Mouse (Mus musculus): Measurements from ENCODE around the gene 2310034G01Rik.

2310034G01Rik gene

DNA sequence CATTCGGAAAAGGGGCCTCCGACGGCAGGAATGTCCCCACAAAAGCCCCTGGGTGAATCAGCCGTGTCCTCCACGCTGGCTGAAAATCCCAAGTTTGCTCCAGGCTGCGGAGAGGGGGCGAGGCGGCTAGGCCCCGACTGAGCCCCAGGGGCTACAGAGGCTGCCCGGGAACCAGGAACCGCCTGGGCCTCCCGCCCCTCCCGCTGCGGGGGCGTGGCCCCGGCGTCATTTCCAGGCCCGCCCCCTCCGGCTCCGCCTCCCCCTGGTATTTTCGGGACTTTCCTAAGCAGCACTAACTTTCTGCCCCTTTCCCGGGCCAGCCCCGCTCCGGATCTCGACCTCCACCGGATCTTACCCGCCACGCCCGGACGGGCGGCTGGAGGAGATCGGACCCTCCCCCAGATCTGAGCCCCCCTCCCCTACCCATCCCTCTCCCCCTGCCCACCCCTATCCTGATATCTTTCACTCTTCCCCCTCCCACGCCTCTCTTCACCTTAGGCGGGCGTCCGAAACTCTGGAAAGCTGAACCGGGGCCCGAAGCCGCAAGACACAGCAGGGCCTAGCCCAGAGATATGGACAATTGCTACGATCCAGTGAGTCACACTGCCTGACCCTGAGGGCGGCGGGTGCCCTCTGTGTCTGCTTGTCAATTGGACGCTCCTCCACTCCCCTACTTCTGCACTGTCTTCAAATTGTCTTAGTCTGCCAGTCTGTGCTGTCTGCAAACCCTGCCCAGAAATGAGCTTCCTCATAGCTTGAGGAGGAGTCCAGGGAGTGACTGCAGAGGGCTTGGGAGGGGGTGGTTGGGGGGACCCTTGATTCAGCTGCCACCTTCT is 44.5 kb downstream of the 2310034G01Rik start:
- H3K27me3 ChIP-seq (ENCODE audit: control insufficient read depth, insufficient read depth, low read length, poor library complexity, severe bottlenecking), result no peaks in the 10 kb centered on the region
- H3K36me3 ChIP-seq (ENCODE audit: control insufficient read depth, insufficient read depth, low read length, poor library complexity, severe bottlenecking), result peaks cover 31% of the 10 kb centered on the region
- DNase-seq (ENCODE audit: low read depth, low spot score), result peak; percentile 96

DNA sequence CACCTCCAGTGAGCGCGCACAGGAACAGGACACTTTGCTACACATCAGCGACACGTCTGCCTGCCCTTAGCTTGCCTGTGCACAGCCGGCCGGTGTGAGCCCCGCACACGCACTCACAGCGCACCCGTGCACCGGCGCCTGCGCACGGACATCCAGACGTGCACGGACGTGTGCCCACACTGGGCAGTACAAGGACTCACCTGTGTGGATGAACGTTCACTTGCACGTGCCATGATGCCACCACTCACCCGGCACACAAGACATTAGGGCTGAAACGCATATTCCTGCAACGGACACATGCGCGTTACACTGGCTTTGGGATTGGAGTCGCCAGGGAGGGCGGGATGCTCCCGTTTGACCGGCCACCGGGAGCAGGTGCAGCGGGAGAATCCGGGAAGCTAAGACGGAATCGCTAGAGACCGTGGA is 45.2 kb downstream of the 2310034G01Rik start:
- DNase-seq (ENCODE audit: low read depth, low spot score), result no peak
- Histone ChIP-seq H3K36me3 (ENCODE audit: control insufficient read depth, insufficient read depth, low read length, poor library complexity, severe bottlenecking) (peaks cover 24% of the 10 kb centered on the region), H3K27me3 (ENCODE audit: control insufficient read depth, insufficient read depth, low read length, poor library complexity, severe bottlenecking) (no peaks in the 10 kb centered on the region)

DNA sequence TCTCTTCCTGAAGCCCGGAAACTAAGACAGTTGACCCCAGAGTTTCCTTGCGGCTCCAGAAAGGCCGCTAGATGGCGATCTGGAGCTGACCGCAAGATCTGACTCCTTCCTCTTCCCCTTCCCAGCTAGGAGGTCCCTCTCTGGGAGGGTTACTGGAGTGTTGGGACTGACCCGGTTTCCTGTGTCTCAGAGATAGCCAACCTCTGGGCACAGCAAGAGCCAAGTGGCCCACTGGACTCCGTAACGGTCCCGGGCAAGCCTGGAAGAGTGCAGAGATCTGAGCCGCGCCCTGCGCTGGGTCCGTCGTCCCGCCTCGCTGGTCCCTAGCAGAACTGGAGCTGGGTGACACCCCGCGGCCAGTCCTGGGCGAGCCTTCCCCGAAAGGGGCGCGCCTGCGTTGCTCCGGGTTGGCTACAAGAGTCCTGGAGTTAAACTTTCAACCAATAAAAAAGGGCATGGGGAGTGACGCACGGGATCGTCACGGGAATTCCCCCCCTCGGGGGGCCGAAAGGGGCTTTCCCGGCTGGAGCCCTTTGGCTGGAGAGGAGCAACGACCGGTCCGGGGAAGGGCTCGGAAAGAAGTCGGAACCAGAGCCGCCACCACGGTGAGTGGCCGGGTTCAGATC is 45.8 kb downstream of the 2310034G01Rik start, which contains the start of gene Nfkb2:
Nfkb2 (plus strand) TSS at position 105 of the 626 bp plus-strand sequence.
- peak; percentile 98 for DNase-seq (ENCODE audit: low read depth, low spot score)
- peaks cover 18% of the 10 kb centered on the region for H3K36me3 ChIP-seq (ENCODE audit: control insufficient read depth, insufficient read depth, low read length, poor library complexity, severe bottlenecking)
- no peaks in the 10 kb centered on the region for H3K27me3 ChIP-seq (ENCODE audit: control insufficient read depth, insufficient read depth, low read length, poor library complexity, severe bottlenecking)

DNA sequence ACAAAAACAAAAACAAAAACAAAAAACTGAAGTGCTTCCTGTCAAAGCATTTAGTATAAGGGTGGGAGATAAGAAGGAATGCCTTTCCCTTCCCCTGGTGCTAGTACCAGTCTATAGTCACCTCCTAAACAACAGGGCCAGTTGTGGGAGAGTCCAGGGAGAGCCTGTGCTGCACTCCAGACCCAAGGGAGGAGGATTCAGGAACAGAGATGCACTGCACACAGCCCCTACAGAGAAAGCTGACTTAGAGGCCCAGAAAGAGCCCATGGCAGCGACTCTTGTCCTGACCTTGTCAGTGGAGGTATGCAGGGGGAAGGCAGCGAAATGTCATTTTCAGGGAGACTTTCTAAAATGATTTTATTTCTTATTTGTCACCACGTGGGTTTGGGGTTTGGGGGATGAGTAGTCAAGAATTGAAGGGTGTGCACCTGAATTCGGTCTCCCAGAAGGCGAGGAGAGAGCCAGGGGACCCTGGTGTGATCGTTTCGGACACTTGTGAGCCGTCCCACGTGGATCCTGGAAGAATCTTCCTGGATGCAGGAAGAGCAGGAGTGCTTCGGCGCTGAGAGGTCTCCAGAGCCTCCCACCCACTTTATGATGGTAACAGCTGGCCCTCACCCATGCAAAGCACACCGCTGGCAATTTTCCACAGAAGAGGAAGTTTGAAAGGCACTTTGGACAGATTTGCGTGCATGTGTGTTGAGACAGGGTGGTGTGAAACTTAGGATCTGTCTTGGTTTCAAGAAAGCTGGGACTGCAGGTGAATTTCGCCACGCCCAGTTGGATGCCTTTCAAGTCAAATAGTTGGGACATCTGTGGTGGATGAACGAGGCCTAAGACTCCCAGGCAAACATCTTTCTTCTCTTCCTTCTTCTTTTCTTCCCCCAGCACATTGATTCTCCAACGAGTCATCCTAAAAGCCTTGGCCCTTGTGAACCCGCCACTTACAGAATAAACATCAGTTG is 46.6 kb downstream of the 2310034G01Rik start:
- Histone ChIP-seq H3K27me3 (ENCODE audit: control insufficient read depth, insufficient read depth, low read length, poor library complexity, severe bottlenecking) (no peaks in the 10 kb centered on the region), H3K36me3 (ENCODE audit: control insufficient read depth, insufficient read depth, low read length, poor library complexity, severe bottlenecking) (peaks cover 15% of the 10 kb centered on the region)
- DNase-seq (ENCODE audit: low read depth, low spot score), result peak; percentile 54

DNA sequence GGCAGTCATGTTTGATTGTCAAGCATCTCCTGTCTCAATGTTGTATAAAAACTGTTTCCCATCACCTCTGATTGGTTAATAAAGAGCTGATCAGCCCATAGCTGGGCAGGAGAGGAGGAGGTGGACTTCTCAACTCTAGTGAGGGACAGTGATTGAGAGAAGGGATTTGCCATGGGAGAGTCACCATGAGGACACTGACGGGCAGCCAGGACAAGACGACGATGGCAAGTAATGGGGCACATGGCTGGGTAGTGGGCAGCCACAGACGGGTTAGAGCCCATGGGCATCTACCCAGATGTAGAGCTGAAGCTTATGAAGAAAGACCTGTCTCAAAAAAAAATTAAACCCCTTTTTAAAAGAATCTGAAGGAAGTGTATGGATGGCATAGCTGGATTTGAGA is 47.6 kb downstream of the 2310034G01Rik start:
- H3K36me3 ChIP-seq (ENCODE audit: control insufficient read depth, insufficient read depth, low read length, poor library complexity, severe bottlenecking), result peaks cover 6% of the 10 kb centered on the region; the same call in 1 of the 2 replicates
- H3K27me3 ChIP-seq (ENCODE audit: control insufficient read depth, insufficient read depth, low read length, poor library complexity, severe bottlenecking), result no peaks in the 10 kb centered on the region
- DNase-seq (ENCODE audit: low read depth, low spot score), result no peak

DNA sequence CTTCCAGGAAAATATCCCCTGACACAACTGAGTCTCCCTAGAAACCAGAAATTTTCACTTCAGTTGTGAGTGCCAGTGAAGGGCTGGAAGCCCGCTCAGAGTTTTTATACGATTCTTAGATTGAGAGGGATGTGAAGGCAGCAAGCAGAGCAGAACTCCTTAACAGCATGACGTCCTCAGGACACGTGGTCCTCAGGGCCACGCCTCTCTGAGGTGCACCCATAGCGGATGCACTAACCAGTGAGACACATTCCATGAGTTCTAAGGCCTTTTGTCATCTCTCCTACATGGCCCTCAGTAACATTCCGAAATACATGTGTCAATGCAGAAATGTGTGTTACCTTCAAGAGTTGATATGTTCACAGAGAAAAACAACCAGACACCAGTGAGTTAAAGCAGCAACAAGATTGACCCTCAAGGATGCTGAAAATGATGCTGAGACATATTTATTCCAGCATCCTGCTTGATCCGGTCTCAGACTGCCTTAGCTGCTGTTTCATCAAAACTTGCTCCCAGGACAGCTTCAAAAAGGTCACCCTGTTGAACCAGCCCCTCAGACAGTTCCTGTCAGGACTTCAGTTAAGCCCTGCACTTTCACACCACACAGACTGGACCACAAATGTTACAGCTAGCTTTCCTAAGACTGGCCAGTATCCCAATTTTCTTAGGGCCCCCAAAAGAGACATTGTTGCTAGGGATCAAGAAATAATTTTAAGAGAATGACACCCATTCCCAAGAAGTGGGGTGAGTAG is 49.6 kb downstream of the 2310034G01Rik start:
- Histone ChIP-seq H3K27me3 (ENCODE audit: control insufficient read depth, insufficient read depth, low read length, poor library complexity, severe bottlenecking) (no peaks in the 10 kb centered on the region), H3K36me3 (ENCODE audit: control insufficient read depth, insufficient read depth, low read length, poor library complexity, severe bottlenecking) (no peaks in the 10 kb centered on the region)
- no peak for DNase-seq (ENCODE audit: low read depth, low spot score)
